Mouse (Mus musculus) neural tube, embryonic 15.5 days (tissue): ENCODE data around the gene Ptges2. TPM values are rescaled to one million over a fixed set of nuclear protein-coding genes. Genes with fewer than 3 reads are reported as not detected.
"Not testable (repeated sequence)": the region's sequence is repeated elsewhere in the genome, so short reads cannot be mapped to it uniquely, and the experiment has no call there.

Source experiments
- ATAC-seq: fragments of 200-750 bp; cut with Nextera tagmentation; 2 replicates; pipeline ENCODE4 v1.8.0; 2017; ENCODE audit warnings: mild to moderate bottlenecking, moderate TSS enrichment, moderate library complexity; ENCODE audit not compliant: low FRiP score
- H3K27ac ChIP-seq: fragments of 300-500 bp; sonication (generic); replicated peaks from 2 replicates; pipeline ENCODE4 v1.5.1; 2015; ENCODE audit warnings: mild to moderate bottlenecking, inconsistent platforms
- H3K27me3 ChIP-seq: fragments of 300-500 bp; sonication (generic); replicated peaks from 2 replicates; pipeline ENCODE4 v1.6.1; 2015; ENCODE audit warnings: inconsistent platforms
- H3K36me3 ChIP-seq: fragments of 300-500 bp; sonication (generic); 2 replicates; pipeline ENCODE4 v1.6.1; 2015; ENCODE audit warnings: inconsistent platforms
- H3K4me1 ChIP-seq: fragments of 300-500 bp; sonication (generic); 2 replicates; pipeline ENCODE4 v1.6.1; 2015; ENCODE audit warnings: inconsistent platforms
- H3K4me2 ChIP-seq: fragments of 300-500 bp; sonication (generic); 2 replicates; pipeline ENCODE4 v1.6.1; 2015; ENCODE audit warnings: inconsistent platforms, mild to moderate bottlenecking, moderate library complexity
- H3K4me3 ChIP-seq: fragments of 300-500 bp; sonication (generic); replicated peaks from 2 replicates; pipeline ENCODE4 v1.5.1; 2015; ENCODE audit warnings: mild to moderate bottlenecking, inconsistent platforms
- H3K9ac ChIP-seq: fragments of 300-500 bp; sonication (generic); replicated peaks from 2 replicates; pipeline ENCODE4 v1.6.1; 2015; ENCODE audit warnings: mild to moderate bottlenecking, inconsistent platforms
- H3K9me3 ChIP-seq: fragments of 300-500 bp; sonication (generic); replicated peaks from 2 replicates; pipeline ENCODE4 v1.6.1; 2016; ENCODE audit warnings: inconsistent platforms
- WGBS: fragments of 180-500 bp; shearing (Covaris S2); methylation state at CpG from one replicate; pipeline ENCODE4 v1.1.7; 2015; ENCODE audit warnings: mixed read lengths; 5-methylcytosine and 5-hydroxymethylcytosine counted together
- polyA plus RNA-seq: library from polyadenylated mRNA; unstranded; fragments of >200 nt; fragmentation: Nextera tagmentation; extraction: Ambion mirVana; gene quantifications from 2 replicates; pipeline ENCODE4 v1.2.1, GENCODE M21; 2015

Gene Ptges2
- polyA plus RNA-seq, 1 experiment from 2014 or later = 52.1 TPM

DNA sequence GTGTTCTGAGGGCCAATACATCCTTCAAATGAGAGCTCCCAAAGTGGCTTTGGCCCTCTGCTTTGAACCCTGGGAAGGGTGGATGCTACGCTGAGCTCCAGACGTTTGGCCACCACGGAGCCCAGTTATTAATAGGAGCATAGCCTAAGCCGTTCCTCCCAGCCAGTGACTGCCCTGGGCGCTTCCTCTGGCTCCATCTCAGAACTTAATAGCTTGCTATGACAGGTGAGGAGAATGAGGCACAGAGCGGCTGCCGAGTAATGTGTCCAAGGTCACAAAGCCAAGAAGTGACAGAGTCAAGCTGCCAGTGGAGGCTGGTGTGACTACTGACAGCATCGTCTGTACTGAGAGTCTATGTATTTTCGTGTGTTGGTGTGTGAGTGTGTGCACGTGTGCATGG, 39.5 kb upstream of the Ptges2 start:
- Histone ChIP-seq H3K4me2 (no peak overlapping the region), H3K4me1 (peaks cover 22% of the 10 kb centered on the region), H3K27me3 (no peaks in the 10 kb centered on the region), H3K9ac (no peak overlapping the region), H3K27ac (no peak overlapping the region), H3K9me3 (no peaks in the 10 kb centered on the region), H3K4me3 (no peak overlapping the region), H3K36me3 (no peaks in the 10 kb centered on the region)
- ATAC-seq = no peak
- 84% methylated on average over 10 of the region's 10 CpGs for WGBS

DNA sequence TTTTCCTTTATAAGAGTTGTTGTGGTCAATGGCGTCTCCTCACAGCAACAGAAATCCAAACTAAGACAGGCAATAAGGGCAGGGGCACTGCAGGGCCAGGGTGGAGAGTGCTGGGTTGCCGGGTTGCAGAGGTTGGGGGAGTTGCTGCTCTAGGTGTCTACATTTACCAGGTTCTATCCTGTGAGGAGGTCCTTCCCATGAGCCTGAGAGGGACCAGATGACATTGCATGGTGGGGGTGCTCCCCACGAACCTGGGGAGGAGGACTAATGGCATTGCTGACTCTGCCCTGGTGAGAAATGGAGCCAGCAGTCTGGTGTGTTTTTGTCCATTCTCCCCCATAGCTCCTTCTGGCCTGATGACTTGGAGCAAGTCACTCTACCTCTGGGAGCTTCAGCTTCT, 38.0 kb upstream of the Ptges2 start:
- WGBS = 79% methylated on average over 3 of the region's 3 CpGs
- no peak for ATAC-seq

DNA sequence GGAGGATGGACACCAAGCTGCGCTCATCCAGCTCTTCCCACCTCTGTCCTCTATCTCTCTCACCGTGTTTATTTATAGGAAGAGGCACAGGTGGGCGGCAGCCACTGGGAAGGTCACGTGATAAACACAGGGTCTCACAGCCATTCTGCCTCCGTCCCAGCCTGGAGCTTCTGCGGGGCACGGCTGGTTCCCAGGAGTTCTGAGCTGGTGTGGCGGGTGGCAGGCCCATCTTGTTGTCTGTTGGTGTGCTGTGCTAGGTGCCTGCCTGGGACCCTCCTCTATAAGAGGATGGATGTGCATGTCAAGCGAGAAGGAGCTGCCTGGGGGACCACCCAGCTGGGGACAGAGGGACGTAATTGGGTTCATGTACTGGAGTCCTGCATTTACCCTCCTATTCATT, 37.3 kb upstream of the Ptges2 start:
- Histone ChIP-seq H3K27me3 (peaks cover 3% of the 10 kb centered on the region; the same call in 1 of the 2 replicates), H3K9ac (no peak overlapping the region), H3K36me3 (no peaks in the 10 kb centered on the region), H3K4me2 (no peak overlapping the region), H3K27ac (no peak overlapping the region), H3K9me3 (no peaks in the 10 kb centered on the region), H3K4me1 (peaks cover 21% of the 10 kb centered on the region), H3K4me3 (no peak overlapping the region)
- no peak for ATAC-seq
- WGBS = 71% methylated on average over 10 of the region's 10 CpGs

More for the DNA sequence above, 38.0 kb upstream of the Ptges2 start:
- Histone ChIP-seq H3K27ac (no peak overlapping the region), H3K36me3 (no peaks in the 10 kb centered on the region), H3K4me2 (no peak overlapping the region), H3K27me3 (peaks cover 3% of the 10 kb centered on the region; the same call in 1 of the 2 replicates), H3K9ac (no peak overlapping the region), H3K9me3 (no peaks in the 10 kb centered on the region), H3K4me3 (no peak overlapping the region), H3K4me1 (peaks cover 21% of the 10 kb centered on the region)

DNA sequence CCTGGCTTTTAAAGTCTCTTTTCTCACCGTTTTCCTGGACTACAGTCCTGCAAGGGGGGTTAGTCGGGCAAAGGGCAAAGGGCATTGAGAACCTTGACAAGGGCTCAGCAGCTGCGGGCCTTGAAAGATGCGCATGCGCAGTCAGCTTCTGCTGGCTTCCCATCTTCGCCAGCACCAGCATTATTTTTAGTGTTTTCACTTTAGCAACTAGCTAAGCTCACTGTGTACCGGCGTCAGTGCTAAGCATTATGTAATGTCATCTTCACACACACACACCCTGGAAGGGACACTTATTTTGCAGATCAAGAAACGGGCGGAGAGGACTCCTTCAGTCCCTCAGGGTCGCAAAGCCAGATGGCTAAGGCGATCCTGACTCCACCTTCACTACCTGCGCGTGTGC, 35.0 kb upstream of the Ptges2 start:
- peak overlapping the region; percentile 41; the same call in 1 of the 2 replicates for H3K9ac ChIP-seq
- H3K27me3 ChIP-seq = peaks cover 3% of the 10 kb centered on the region; the same call in 1 of the 2 replicates
- no peak for ATAC-seq
- H3K4me3 ChIP-seq = peak overlapping the region; percentile 34
- no peaks in the 10 kb centered on the region for H3K9me3 ChIP-seq
- H3K4me2 ChIP-seq = peak overlapping the region; percentile 70
- H3K36me3 ChIP-seq = no peaks in the 10 kb centered on the region
- 3% methylated on average over 14 of the region's 14 CpGs for WGBS
- peaks cover 32% of the 10 kb centered on the region for H3K4me1 ChIP-seq
- peak overlapping the region; percentile 39; the same call in 1 of the 2 replicates for H3K27ac ChIP-seq

DNA sequence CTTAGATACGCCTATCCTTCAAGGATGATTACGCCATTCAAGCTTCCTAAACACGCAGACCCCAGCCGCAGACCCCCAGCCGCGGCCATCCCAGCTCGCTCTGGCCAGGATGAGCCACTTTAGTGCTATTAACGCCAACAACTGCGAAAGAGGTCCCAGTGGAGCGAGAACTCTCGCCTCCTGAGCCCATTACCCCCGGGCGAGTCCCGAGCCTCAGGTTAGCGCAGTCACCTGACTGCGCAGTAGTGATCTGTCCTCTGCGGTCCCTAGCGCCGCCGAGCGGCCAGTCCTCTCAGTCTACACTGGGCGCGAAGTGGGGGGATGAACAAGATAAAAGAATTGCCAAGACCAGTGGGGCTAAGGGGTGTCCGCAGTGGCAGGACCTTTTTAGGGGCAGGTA, 34.3 kb upstream of the Ptges2 start:
- 0 out of 2 replicates have a peak, but pooled peaks have one; percentile 15 for ATAC-seq

DNA sequence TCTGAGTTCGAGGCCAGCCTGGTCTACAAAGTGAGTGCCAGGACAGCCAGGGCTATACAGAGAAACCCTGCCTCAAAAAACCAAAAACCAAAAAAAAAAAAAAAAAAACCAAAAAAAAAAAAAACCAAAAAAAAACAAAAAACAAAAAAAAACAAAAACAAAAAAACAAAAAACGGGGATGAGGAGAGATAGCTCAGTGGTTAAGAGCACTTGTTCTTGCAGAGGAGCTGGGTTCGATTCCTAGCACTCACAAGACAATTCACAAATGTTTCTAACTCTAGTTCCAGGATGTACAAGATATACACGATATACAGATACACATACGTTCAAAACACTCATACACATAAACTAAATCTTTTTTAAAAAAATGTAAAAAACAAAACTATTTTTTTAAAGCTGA, 33.4 kb upstream of the Ptges2 start:
- H3K4me2 ChIP-seq = peak overlapping the region; percentile 93
- WGBS = 45% methylated on average over 5 of the region's 5 CpGs

More for the DNA sequence above, 34.3 kb upstream of the Ptges2 start:
- peaks cover under 1% of the 10 kb centered on the region for H3K36me3 ChIP-seq
- peaks cover 3% of the 10 kb centered on the region; the same call in 1 of the 2 replicates for H3K27me3 ChIP-seq
- H3K4me2 ChIP-seq = peak overlapping the region; percentile 70
- H3K27ac ChIP-seq = no peak overlapping the region
- peak overlapping the region; percentile 41 for H3K9ac ChIP-seq
- peak overlapping the region; percentile 34 for H3K4me3 ChIP-seq
- no peaks in the 10 kb centered on the region for H3K9me3 ChIP-seq
- peaks cover 32% of the 10 kb centered on the region for H3K4me1 ChIP-seq
- WGBS = under 1% methylated on average over 24 of the region's 24 CpGs

DNA sequence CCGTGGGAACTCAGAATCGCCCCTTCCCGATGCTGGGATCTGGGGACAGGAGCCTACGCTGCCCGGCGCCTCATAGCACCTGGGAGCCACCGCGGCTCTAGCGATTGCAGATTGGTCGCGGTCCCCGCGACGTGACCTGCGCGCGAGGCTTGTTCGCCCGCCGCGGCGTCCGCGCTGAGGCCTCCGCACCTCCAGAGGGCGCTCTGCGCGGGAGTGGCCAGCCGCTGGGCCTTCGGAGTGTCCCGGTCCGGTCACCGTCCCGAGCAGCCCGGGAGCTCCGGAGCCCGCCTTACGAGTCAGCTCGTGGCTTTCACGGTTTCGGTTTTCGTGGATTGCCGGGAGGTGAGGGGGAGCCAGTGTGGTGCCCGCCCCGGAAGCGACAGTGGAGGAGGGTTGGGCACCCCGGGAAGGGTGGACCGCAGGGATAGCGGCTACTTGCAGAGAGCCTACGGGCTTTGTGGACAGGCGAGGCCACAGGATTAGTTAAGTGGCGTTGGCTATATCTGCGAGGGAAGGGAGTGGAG, 32.8 kb upstream of the Ptges2 start:
- Histone ChIP-seq H3K9ac (peak overlapping the region; percentile 87), H3K27me3 (peaks cover 3% of the 10 kb centered on the region; the same call in 1 of the 2 replicates), H3K4me2 (peak overlapping the region; percentile 93), H3K36me3 (peaks cover 14% of the 10 kb centered on the region), H3K4me3 (peak overlapping the region; percentile 90), H3K9me3 (no peaks in the 10 kb centered on the region), H3K27ac (peak overlapping the region; percentile 86), H3K4me1 (peaks cover 32% of the 10 kb centered on the region)
- ATAC-seq = peak; percentile 89
- under 1% methylated on average over 53 of the region's 53 CpGs for WGBS

More for the DNA sequence above, 33.4 kb upstream of the Ptges2 start:
- peak overlapping the region; percentile 86 for H3K27ac ChIP-seq
- not testable (repeated sequence) for H3K9me3 ChIP-seq, ATAC-seq, H3K36me3 ChIP-seq, H3K27me3 ChIP-seq
- H3K4me1 ChIP-seq = peaks cover 32% of the 10 kb centered on the region
- peak overlapping the region; percentile 87 for H3K9ac ChIP-seq
- peak overlapping the region; percentile 90 for H3K4me3 ChIP-seq

DNA sequence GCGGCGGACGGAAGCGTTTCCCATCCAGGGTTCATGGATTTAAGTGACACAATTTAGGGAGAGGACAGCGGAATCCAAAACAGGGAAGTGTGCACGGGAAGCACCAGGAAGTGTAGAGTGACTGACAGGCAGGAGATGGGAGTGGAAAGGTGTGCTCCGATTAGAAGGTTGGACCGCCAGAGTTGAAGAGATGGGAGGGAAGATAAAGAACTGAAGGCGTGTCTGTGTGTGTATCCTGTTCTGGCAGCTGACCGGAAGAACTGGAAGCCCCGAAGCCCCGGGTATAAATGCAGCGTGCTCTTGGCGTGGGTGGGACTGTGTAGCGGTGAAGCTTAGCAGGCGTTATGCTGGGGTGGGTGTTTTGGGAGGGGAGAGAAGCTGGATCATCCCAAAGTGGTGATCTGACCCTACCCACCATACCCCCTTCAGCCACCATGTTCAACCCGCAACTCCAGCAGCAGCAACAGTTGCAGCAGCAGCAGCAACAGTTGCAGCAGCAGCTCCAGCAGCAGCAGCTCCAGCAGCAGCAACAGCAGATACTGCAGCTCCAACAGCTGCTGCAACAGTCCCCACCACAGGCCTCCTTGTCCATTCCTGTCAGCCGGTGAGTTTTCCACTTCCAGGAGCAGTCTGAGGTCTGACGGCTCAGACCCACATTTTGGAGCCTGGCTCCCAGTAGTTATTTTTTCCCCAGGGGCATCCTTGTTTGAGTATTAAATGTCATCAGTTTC, 32.2 kb upstream of the Ptges2 start:
- ATAC-seq = peak; percentile 54

DNA sequence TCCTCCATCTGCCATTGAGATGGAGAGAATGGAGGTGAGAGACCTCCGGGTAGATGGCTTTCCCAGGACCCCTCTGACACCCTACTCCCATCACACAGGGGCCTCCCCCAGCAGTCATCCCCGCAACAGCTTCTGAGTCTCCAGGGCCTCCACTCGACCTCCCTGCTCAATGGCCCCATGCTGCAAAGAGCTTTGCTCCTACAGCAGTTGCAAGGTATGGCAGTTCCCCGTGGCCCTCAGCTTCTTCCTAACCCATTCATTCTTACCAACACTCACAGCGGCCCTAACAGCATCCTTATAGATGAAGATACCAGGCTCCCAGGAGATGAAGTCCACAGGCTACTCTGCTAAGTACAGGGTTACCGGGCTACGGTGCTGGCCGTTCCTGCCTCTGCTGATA, 31.6 kb upstream of the Ptges2 start:
- H3K36me3 ChIP-seq = peaks cover 23% of the 10 kb centered on the region
- peak overlapping the region; percentile 87 for H3K9ac ChIP-seq
- peak overlapping the region; percentile 93 for H3K4me2 ChIP-seq
- no peaks in the 10 kb centered on the region for H3K9me3 ChIP-seq
- peak overlapping the region; percentile 90 for H3K4me3 ChIP-seq
- WGBS = 88% methylated on average over 8 of the region's 8 CpGs
- H3K27ac ChIP-seq = no peak overlapping the region
- ATAC-seq = no peak
- peaks cover 3% of the 10 kb centered on the region; the same call in 1 of the 2 replicates for H3K27me3 ChIP-seq
- peaks cover 32% of the 10 kb centered on the region for H3K4me1 ChIP-seq

More for the DNA sequence above, 32.2 kb upstream of the Ptges2 start:
- H3K27ac ChIP-seq = peak overlapping the region; percentile 86
- peaks cover 32% of the 10 kb centered on the region for H3K4me1 ChIP-seq
- H3K4me2 ChIP-seq = peak overlapping the region; percentile 93
- H3K9ac ChIP-seq = peak overlapping the region; percentile 87
- no peaks in the 10 kb centered on the region for H3K9me3 ChIP-seq
- H3K4me3 ChIP-seq = peak overlapping the region; percentile 90
- 9% methylated on average over 19 of the region's 19 CpGs for WGBS
- peaks cover 21% of the 10 kb centered on the region for H3K36me3 ChIP-seq
- peaks cover 3% of the 10 kb centered on the region; the same call in 1 of the 2 replicates for H3K27me3 ChIP-seq

DNA sequence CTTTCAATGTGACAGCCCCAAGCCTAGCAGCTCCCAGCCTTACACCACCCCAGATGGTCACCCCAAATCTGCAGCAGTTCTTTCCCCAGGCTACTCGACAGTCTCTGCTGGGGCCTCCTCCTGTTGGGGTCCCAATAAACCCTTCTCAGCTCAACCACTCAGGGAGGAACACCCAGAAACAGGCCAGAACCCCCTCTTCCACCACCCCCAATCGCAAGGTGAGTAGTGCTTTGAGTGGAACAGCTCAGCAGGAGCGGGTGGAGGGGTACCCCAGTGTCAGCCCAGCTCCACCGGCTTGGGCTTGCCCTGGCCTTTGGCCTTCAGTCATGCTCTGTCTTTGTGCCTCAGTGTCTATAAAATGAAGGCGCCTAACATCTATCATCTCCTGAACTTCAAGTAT, 28.4 kb upstream of the Ptges2 start:
- Histone ChIP-seq H3K36me3 (peaks cover 55% of the 10 kb centered on the region), H3K27me3 (no peaks in the 10 kb centered on the region), H3K4me2 (no peak overlapping the region), H3K9me3 (no peaks in the 10 kb centered on the region), H3K4me3 (no peak overlapping the region), H3K9ac (no peak overlapping the region), H3K4me1 (peaks cover 18% of the 10 kb centered on the region), H3K27ac (no peak overlapping the region)
- over 99% methylated on average over 5 of the region's 5 CpGs for WGBS
- ATAC-seq = no peak

DNA sequence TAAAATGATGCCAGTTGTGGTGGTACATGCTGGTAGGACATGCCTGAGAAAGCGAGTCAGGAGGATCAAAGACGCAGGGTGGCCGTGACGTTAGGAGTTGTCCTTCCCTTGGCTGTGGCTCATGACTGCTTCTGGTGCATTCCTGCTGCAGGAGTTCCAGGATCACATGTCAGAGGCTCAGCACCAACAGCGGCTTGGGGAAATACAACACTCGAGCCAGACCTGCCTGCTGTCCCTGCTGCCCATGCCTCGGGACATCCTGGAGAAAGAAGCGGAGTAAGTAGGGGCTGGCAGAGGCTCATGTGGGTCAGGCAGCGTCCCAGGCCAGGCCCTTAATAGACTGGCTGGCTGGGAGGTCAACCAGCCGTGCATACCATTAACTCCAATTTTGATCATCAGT, 21.5 kb upstream of the Ptges2 start:
- no peak overlapping the region for H3K9ac ChIP-seq
- no peaks in the 10 kb centered on the region for H3K4me1 ChIP-seq
- H3K27ac ChIP-seq = no peak overlapping the region
- H3K27me3 ChIP-seq = no peaks in the 10 kb centered on the region
- no peak overlapping the region for H3K4me3 ChIP-seq
- H3K4me2 ChIP-seq = no peak overlapping the region
- no peaks in the 10 kb centered on the region for H3K9me3 ChIP-seq
- H3K36me3 ChIP-seq = peaks cover 93% of the 10 kb centered on the region
- 92% methylated on average over 10 of the region's 10 CpGs for WGBS
- no peak for ATAC-seq
